Mouse (Mus musculus): Measurements from ENCODE around the gene Abcc10. TPM values are rescaled to one million over a fixed set of nuclear protein-coding genes. Genes with fewer than 3 reads are reported as not detected.

The Abcc10 gene
- polyA plus RNA-seq (2017; shearing (Covaris generic)): 1 to 10 TPM; 1.8 to 3.9 (median 2.8) TPM

- peak; percentile 97 for ATAC-seq
Measured at GRCm38 (mm10) chr17:46327906-46328534, at the start of gene Abcc10. Gene Abcc10 (minus strand): TSS chr17:46328352.

DNA sequence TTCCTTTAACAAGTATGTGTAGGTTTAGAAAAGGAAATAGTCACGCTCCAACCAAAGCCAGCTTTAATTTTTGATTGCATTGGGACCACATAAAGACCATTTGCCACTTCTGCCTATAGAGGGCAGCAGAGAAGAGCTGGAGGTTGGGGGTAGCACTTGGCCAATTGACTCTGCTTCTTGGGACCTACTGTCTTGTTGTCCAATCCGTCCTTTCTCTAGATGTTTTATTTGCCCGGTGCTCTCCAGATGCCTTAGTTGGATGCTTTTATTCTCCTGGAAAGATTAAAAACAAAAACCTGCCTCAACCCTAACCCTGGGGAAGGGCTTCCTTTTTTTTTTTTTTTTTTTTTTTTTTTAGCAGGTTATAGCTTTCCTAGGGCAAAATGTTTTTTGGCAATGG, 43.6 kb upstream of the Abcc10 start:
- ATAC-seq: no peak

DNA sequence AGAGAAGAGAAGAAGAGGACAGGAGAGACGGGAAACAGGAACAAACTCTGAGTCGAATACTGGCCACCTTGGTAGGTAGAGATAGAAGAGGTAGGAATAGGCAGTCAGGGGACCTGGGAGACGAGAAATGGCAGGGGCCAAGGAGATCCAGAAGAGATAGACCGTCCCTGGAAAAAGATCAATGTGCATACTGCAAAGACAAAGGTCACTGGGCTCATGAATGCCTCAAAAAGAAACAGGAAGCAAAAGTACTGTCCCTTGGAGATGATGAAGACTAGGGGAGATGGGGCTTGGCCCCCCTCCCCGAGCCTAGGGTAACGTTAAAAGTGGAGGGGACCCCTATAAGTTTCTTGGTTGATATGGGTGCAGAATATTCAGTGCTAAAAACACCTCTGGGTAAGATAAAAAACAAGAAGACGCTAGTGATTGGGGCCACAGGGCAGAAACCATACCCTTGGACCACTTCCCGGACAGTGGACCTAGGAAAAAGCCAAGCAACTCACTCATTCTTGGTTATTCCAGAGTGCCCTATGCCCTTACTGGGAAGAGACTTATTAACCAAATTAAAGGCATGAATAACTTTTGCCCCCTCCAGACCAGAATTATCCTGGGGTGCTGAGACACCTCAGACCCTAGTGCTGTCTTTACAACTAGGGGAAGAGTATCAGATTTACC, 23.0 kb upstream of the Abcc10 start:
- no peak for ATAC-seq

- no peak for ATAC-seq
Measured at GRCm38 (mm10) chr17:46341208-46341607, 13.1 kb upstream of the Abcc10 start.

DNA sequence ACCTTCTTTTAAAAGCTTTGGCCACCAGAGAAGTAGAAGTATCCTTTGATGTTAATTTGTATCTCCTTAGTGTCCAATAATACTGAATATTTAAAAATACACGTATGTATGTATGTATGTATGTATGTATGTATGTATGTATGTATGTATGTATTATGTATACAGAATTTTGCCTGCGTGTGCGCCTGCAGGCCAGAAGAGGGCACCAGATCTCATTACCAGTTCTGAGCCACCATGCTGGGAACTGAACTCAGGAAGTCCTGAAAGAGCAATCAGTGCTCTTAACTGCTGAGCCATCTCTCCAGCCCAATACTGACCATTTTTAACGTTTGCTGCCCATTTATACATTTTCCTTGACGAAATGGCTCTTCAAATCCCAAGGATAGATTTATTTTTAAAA, 8.3 kb upstream of the Abcc10 start:
- ATAC-seq: no peak

DNA sequence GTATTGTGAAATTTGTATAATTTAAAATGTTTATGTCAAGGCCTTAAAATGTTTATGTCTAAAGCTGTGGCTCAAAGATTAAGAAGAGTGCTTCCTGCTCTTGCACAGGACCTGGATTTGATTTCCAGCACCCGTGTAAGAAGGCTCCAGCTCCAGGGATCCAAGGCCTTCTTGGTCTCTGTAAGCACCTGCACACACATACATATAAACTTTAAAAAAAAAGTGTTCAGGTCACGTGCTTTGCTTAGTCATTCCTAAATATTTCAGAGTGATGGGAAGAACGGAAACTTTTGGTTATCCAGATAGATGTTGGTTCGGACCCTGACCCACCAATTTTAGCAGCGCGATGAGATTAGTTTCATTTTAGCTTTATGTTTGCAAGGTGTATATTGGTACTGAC, 571 bp upstream of the Abcc10 start:
- ATAC-seq: no peak

DNA sequence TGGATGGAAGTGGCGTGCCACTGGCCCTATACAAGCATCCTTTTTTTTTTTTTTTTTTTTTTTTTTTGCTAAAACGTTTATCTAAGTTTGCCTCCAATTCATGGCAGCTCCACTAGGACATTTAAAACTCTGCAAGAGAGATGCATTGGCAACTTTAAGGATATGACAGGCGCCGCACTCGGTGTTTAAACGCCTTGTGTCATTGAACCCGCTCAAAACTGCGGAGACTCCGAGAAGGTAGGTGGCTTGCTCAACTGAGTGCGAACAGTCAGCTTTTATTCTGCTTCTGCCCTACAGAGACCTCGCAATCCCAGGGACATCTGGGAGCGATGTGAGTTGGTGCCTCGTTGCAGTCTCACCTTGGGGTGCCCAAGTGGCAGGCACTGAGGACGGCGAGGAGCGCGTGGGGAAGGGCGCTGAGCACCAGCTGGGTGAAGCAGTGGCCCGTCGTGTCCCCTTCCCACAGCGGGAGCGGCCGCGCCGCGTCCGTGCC, 693 bp downstream of the Abcc10 start:
- ATAC-seq: no peak

DNA sequence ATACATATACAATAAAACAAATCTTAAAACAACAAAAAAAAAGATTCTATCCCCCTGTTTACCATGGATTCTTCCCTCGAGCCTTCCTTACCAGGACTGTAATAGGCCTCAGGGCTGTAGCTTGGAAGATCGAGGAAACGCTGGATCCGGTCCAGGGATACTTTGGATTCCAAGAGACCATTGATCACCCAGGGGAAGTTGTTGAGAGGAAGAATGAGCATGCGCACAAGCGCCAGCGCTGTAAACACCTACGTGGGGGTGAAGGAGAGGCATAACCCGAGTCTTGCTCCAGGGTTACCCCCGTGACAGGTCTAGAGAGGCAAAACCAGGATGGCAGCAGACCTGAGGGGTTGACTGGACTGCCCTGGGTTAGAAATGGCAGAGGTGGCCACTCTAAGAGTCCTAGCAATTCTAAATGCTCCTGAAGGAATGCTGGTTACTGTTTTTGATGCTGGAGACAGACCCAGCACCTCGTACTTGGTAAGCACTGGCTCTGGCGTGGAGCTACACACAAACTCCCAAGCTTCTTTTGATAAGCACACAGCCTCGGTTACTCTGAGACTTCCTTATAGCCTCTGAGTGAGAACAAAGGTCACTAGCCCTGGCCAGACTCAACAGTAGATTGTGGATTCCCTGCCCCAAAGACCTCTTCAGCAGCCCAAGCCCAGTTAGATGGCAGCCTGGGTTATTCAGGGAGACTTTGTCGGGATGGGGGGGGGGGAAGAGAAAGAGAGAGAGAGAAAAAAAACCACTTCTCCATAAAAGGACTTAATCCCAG, 5.9 kb downstream of the Abcc10 start:
- no peak for ATAC-seq

DNA sequence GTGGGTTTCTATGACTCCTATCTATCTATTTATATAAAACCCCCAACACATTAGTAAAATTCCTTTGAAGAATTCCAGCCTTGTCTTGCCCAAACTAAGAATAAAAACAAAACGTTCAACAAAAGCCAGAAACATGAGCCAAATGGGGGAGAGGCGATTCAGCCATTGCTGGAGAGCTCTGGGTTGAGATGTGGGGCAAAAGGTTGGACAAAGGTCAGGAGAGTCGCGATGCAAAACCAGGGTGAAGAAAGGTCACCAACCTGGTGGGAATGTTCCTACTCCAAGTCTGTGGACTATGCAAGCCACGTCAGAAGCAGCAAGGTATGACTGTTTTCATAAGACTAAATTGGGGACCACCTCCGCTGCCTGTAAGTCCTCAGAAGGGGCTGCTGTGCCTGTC, 7.7 kb downstream of the Abcc10 start:
- ATAC-seq: no peak

- ATAC-seq: no peak
Measured at GRCm38 (mm10) chr17:46315813-46316212, 12.3 kb downstream of the Abcc10 start.

- ATAC-seq: no peak
Measured at GRCm38 (mm10) chr17:46313135-46313715, 14.9 kb downstream of the Abcc10 start.

DNA sequence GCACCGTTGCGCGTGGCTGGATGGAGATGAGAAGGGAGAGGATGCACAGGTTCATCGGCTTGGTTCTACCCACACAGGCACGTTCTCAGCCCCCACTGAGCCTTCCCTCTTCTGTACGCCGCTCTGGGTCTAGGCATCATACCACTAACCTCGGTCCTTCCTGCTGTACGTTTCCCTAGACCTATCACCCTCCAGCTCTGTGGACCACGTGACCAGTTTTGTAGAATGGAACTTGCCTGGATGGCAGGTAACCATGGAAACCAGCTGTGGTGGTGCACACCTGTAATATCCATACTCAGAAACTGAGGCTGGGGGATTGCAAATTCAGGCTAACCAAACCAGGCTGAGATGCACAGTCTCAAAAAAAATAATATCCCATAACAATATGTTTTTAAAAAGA, 17.6 kb downstream of the Abcc10 start:
- ATAC-seq: no peak

DNA sequence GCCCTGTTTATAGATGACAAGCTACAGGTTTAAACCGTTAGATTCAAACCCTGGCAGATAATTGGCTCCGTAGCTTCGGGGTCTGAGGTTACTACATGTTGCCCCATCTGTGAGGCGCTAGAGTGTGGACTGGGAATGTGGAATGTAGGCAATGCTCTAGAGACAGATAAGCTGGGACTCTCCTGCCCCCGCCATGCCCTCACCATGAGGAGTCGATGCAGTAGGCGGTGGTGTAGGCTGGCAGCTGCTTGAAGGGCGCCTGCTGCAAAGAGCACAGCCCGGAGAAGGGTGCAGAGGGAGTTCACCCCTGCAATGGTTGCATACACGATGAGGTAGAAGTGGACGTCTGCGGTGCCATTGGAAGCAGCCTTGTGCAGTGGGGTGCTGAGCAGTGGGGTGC, 18.3 kb downstream of the Abcc10 start:
- no peak for ATAC-seq

- ATAC-seq: no peak
Measured at GRCm38 (mm10) chr17:46306956-46307355, 21.2 kb downstream of the Abcc10 start.

- ATAC-seq: no peak
Measured at GRCm38 (mm10) chr17:46304184-46304583, 24.0 kb downstream of the Abcc10 start.

DNA sequence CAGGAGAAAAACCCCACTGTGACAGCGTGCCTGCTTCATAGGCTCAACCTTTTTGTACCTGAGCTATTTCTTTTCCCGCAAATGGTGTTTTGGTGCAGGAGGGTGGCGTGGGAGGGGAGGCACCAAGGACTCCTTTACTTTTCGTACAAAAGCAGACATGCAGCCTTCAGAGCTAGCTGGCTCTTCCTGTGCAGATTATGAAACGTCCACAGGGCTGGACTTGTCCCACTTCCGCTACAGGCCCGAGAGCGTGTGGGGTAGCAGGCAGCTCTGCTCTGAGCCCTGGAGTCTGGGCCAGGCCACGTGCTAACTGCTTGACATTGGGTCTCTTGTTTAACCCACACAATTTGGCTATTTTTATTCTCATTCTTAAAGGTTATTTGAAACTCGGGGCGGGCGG, 26.3 kb downstream of the Abcc10 start:
- ATAC-seq: no peak

DNA sequence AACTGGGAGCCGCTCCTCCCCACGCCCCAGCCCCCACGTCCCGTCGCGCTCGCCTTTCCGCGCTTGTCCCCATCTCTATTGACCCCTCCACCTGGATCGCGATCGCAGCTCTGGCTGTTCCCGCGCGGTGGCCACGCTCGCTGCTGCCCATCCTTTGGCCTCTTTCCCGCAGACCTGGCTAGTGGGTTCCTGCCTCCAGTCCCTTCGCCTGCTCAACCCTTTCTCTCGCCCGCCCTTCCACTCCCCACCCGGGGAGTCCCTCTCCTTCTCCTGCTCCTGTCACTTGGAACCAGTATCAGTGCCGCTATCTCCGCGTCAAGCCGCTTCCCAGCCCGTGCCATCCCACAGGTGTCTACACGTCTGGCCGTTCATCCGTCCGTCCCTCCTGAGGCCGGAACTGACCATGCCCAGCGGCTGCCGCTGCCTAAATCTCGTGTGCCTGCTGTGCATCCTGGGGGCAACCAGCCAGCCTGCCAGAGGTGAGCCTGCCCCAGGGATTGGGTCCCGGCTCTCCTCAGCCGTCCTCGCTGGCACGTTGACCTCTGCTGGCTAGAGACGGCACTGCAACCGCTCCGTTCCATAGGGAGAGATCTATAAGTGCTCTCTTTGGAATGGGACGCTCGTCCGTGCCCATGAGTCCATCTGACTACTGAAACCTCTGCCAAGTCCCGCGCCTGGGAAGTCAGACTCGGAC, 29.8 kb downstream of the Abcc10 start:
- peak; percentile 90 for ATAC-seq

GRCm38 (mm10) chr17:46297364-46298219, 30.6 kb downstream of the Abcc10 start, which contains the start of gene Dlk2:
Gene Dlk2 (plus strand): TSS chr17:46297421.
- no peak for ATAC-seq

- peak; percentile 15 for ATAC-seq
Measured at GRCm38 (mm10) chr17:46297028-46297363, 31.2 kb downstream of the Abcc10 start.

DNA sequence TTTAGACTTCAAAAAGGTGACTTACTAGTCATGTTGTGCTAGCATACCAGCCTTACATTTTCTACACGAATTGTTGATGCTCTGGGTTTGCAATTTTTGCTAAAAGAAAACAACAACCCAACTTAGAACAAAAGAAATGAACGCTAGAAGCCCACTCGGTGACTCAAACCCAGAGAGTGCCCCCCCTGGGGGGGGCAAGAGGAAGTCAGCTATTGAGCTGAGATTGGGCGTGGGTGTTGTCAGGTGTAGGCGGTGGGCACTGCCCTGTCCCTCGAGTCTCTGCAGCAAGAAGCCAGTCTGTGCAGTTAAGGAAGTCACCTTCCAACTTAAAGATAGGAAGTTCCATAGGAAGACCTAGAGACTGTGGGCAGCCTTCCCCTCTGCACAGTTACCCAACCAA, 31.6 kb downstream of the Abcc10 start:
- no peak for ATAC-seq

DNA sequence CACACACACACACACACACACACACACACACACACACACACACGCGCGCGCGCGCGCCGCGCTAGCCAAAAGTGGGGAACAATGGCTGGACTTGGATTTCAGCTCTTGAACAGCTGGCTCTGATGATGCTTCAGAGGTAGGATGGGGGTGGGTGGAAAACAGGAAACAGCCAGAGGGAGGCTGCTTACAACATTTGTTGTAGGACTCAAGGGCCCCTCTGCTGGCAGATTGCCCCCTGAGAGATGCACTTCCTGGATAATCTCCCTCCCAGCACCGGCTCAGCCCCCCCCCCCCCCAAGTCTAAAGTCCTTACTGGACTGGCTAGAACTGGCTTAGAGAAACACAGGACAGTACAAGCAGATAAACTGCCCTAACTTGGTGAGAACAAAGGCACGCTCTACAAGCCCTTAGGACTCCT, 40.5 kb downstream of the Abcc10 start:
- no peak for ATAC-seq

DNA sequence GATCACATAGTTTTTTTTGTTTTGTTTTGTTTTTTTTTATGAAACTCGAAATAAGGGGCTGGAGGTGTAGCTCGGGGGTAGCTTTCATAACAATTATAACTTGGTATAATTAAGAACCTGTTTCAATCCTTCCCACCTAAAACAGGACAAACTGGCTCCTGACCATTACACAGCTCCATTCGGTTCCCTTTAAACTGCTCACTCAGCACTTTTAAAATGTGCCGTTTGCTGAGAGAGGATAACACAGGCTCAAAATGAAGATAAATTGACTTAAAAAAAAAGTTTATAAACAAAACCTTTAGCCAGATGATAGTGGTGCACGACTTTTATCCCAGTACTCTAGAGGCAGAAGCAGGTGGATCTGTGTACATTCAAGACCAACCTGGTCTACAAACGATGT, 42.7 kb downstream of the Abcc10 start:
- ATAC-seq: no peak
